Mouse (Mus musculus) ovary, postnatal 36 days (tissue): ENCODE results near the gene Ceacam11.
"Not testable (repeated sequence)": the region's sequence is repeated elsewhere in the genome, so short reads cannot be mapped to it uniquely, and the experiment has no call there.

ENCODE experiments used
- DNase-seq: peaks from one replicate; pipeline ENCODE4 v3.0.0; 2022; ENCODE audit warnings: low spot score, mixed read lengths

The Ceacam11 gene

GRCm38 (mm10) chr7:17971824-17972223 is at the start of gene Ceacam11:
Ceacam11 (plus strand) TSS chr7:17972124.
- no peak for DNase-seq

DNA sequence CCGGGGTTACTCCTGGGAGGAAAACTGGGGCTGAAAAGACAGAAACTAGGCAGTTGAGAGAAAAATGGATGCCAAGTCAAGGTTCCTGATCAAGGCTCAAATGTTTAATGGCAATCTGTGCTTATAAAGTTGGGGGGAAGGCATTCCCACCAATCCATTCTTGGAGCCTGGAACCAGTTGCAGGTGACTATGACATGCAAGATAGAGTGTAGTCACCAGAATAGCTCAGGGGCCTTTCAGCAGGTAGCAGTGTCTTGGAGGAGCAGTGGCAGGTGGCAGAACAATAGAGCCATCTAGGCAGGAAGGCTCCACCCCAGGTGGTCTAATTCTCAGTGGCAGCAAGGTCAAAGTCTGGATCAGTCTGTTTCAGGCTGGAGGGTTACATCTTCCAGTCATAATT is 29.2 kb downstream of the Ceacam11 start:
- DNase-seq: not testable (repeated sequence)

DNA sequence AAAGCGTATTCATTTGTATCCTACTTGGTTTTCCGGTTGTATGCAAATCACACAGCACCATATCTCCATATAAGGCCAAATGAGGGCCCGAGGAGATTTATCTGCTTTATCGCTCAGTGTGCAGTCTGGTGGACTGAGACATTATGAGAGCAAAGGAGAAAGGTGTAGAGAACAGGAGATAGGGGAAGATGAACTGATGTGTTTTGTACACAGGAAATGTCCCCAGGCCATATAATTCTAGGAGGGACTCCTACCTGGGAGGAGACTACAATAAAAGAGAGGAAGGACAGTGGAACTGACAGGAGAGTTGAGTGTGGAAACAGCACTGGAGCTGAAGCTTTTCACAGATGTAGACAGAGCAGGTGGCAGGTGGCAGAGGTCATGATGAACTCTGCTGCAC is 37.7 kb downstream of the Ceacam11 start, which contains the start of gene Ceacam13:
TSS of gene Ceacam13 (plus strand) at position 301 of the 400 bp plus-strand sequence.
- no peak for DNase-seq
